In the genomic region with DNA sequence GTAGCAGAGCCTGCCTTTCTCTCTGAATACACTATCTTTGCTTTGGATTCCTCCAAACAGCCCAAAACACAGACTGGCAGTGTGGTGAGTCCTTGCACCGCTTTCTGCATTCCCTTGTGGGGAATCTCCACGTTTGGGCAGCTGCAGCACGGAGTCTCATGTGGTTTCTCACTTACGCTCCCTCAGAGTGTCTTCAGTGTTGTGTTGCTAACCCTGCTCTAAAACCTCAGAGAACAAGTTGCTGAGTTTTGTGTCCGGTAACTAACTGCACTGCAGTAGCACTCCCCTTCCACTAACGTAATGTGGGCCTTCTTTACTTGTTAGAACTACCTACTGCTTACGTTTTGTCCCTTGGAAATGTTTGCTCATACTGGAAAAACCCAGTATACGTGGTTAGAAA, we compare ENCODE assay signal across 19 mouse cellular contexts. TPM values are rescaled to one million over a fixed set of nuclear protein-coding genes. Genes with fewer than 3 reads are reported as not detected.
DNase-seq lines count a peak whose midpoint lies in the region; ATAC-seq lines count a peak whose summit lies in the region.
"Had no signal": no experiment of that assay in that cellular context is flagged by ENCODE, and none has a peak within 500 bp of the region (broad histone marks: within the 10 kb centered on the region; RNA-seq: fewer than 3 reads in every experiment).

No protein-coding gene starts in this region.

- peak overlapping the region; percentile 21 for H3K4me2 ChIP-seq in heart, embryonic 15.5 days
- H3K4me2 ChIP-seq: forebrain, embryonic 13.5 days; neural tube, embryonic 13.5 days had no signal

- H3K9ac ChIP-seq in heart, embryonic 15.5 days, result 0 out of 2 replicates have a peak overlapping the region, but pooled peaks have one; percentile 15
- H3K9ac ChIP-seq: forebrain, embryonic 13.5 days; neural tube, embryonic 13.5 days had no signal

- DNase-seq in gastrocnemius, adult 18-20 months (ENCODE audit: low spot score), result peak; percentile 32
- no peak for DNase-seq in gastrocnemius, postnatal 10 days
- DNase-seq in heart, adult 11 months, result no peak
- DNase-seq in thymus, postnatal 0 days (ENCODE audit: low spot score), result peak; percentile 13
- DNase-seq in thymus, adult 18-20 months, result no peak
- DNase-seq in layer of hippocampus, postnatal 10 days (ENCODE audit: low spot score in 2 of 2), result no peak
- DNase-seq: cerebellum, adult 2 months; kidney, adult 11 months; liver; lung, postnatal 36 days; right cerebral cortex, adult 18-20 months; thymus, postnatal 25 days had no signal

- peaks cover 18% of the 10 kb centered on the region for H3K36me3 ChIP-seq in heart, embryonic 15.5 days

- no peaks in the 10 kb centered on the region for H3K9me3 ChIP-seq in heart, embryonic 15.5 days (replicated peaks)
- H3K9me3 ChIP-seq: forebrain, embryonic 13.5 days; neural tube, embryonic 13.5 days had no signal

- WGBS in heart, embryonic 15.5 days, result 43% methylated on average over 8 of the region's 8 CpGs

- H3K27ac ChIP-seq in heart, embryonic 15.5 days, result peak overlapping the region; percentile 58
- H3K27ac ChIP-seq: forebrain, embryonic 13.5 days; kidney, postnatal 0 days; neural tube, embryonic 13.5 days had no signal

- H3K4me3 ChIP-seq in heart, embryonic 15.5 days, result no peak overlapping the region
- H3K4me3 ChIP-seq: erythroblast, embryonic 14.5 days; forebrain, embryonic 13.5 days; neural tube, embryonic 13.5 days had no signal

- peaks cover 55% of the 10 kb centered on the region for H3K4me1 ChIP-seq in heart, embryonic 15.5 days (replicated peaks)

- no peaks in the 10 kb centered on the region for H3K27me3 ChIP-seq in heart, embryonic 15.5 days
- H3K27me3 ChIP-seq: forebrain, embryonic 13.5 days; neural tube, embryonic 13.5 days had no signal

- no peak for ATAC-seq in heart, embryonic 15.5 days (replicated peaks; ENCODE audit: insufficient number of reproducible peaks, insufficient read depth, low FRiP score, low read depth)
- ATAC-seq: forebrain, embryonic 13.5 days had no signal

RNA-seq across cellular contexts. Expression of gene Golga4, which starts 13.0 kb away (rescaled TPM):
- total RNA-seq in gastrocnemius, adult 18-20 months (2021), result 100 to 1,000 TPM; 385 to 446 TPM
- total RNA-seq in gastrocnemius, postnatal 10 days (2021), result 100 to 1,000 TPM; 144 to 160 TPM
- polyA plus RNA-seq in heart, embryonic 15.5 days (2015; fragmentation: Nextera tagmentation; extraction: Ambion mirVana), result 46.1 and 52.6 TPM in 2 replicates
- 28.4 and 34.1 TPM in 2 replicates for polyA plus RNA-seq in thymus, postnatal 0 days (2015; fragmentation: Nextera tagmentation; extraction: Ambion mirVana)
- 10 to 100 TPM; 67.3 to 76.7 TPM for total RNA-seq in layer of hippocampus, postnatal 10 days (2021)

RNA-seq across cellular contexts. Expression of gene Eomes, which starts 41.1 kb away (rescaled TPM):
- not detected for total RNA-seq in gastrocnemius, adult 18-20 months (2021)
- total RNA-seq in gastrocnemius, postnatal 10 days (2021), result not detected
- 0.08 and 0.18 TPM in 2 replicates for polyA plus RNA-seq in heart, embryonic 15.5 days (2015; fragmentation: Nextera tagmentation; extraction: Ambion mirVana)
- polyA plus RNA-seq in thymus, postnatal 0 days (2015; fragmentation: Nextera tagmentation; extraction: Ambion mirVana), result 0.06 and 0.18 TPM in 2 replicates
- 1 to 10 TPM; 5.2 to 6.1 TPM for total RNA-seq in layer of hippocampus, postnatal 10 days (2021)
- total RNA-seq: gastrocnemius, postnatal 4 days had no signal
- polyA plus RNA-seq: erythroblast, embryonic 14.5 days; kidney, postnatal 0 days; liver, embryonic 16.5 days had no signal

Comparison
In these comparisons a context has a peak if more than half of its experiments do, and no peak if none do; other contexts are left out.
1. DNase-seq: peak in gastrocnemius, adult 18-20 months (single experiment) and thymus, postnatal 0 days (single experiment); none in gastrocnemius, postnatal 10 days (single experiment), heart, adult 11 months (single experiment), thymus, adult 18-20 months (0 of 2) and layer of hippocampus, postnatal 10 days (0 of 2).
2. RNA of gene Eomes, which starts 41.1 kb away (total RNA-seq): 5.2 to 6.1 TPM in layer of hippocampus, postnatal 10 days; not detected in gastrocnemius, postnatal 10 days and not detected in gastrocnemius, adult 18-20 months; every median in the first group is over 4 times any median in the second.